Mouse (Mus musculus): ENCODE measurements around the gene Svs3a. TPM values are rescaled to one million over a fixed set of nuclear protein-coding genes. Genes with fewer than 3 reads are reported as not detected.
"Not testable (repeated sequence)": the region's sequence is repeated elsewhere in the genome, so short reads cannot be mapped to it uniquely, and the experiment has no call there.

The Svs3a gene
- total RNA-seq (2014; fragmentation: Nextera tagmentation) (not detected in 2 replicates), total RNA-seq (2017) (not detected in 2 replicates)

- not testable (repeated sequence) for ATAC-seq (replicated peaks; ENCODE audit: low FRiP score, low TSS enrichment, poor library complexity, severe bottlenecking)
These were observed at the start of gene Svs3a for GRCm38 (mm10) chr2:164288968-164289367. Gene Svs3a, plus strand, starts transcription at chr2:164289268.

GRCm38 (mm10) chr2:164256540-164256939, 32.5 kb upstream of the Svs3a start, which contains the start of gene Svs3b:
Gene Svs3b, minus strand, starts transcription at chr2:164256640.
- ATAC-seq (replicated peaks; ENCODE audit: low FRiP score, low TSS enrichment, poor library complexity, severe bottlenecking): not testable (repeated sequence)

GRCm38 (mm10) chr2:164278359-164278758, 10.7 kb upstream of the Svs3a start, which contains the start of gene Svs4:
Gene Svs4, minus strand, starts transcription at chr2:164278459.
- ATAC-seq (replicated peaks; ENCODE audit: low FRiP score, low TSS enrichment, poor library complexity, severe bottlenecking): no peak

GRCm38 (mm10) chr2:164312599-164312998, 23.5 kb downstream of the Svs3a start:
- ATAC-seq (replicated peaks; ENCODE audit: low FRiP score, low TSS enrichment, poor library complexity, severe bottlenecking): no peak

GRCm38 (mm10) chr2:164315460-164315859, 26.4 kb downstream of the Svs3a start:
- not testable (repeated sequence) for ATAC-seq (replicated peaks; ENCODE audit: low FRiP score, low TSS enrichment, poor library complexity, severe bottlenecking)

GRCm38 (mm10) chr2:164316451-164316850, 27.4 kb downstream of the Svs3a start, which contains the start of gene Svs6:
Gene Svs6, plus strand, starts transcription at chr2:164316751.
- not testable (repeated sequence) for ATAC-seq (replicated peaks; ENCODE audit: low FRiP score, low TSS enrichment, poor library complexity, severe bottlenecking)

GRCm38 (mm10) chr2:164320983-164321382, 31.9 kb downstream of the Svs3a start:
- no peak for ATAC-seq (replicated peaks; ENCODE audit: low FRiP score, low TSS enrichment, poor library complexity, severe bottlenecking)

- ATAC-seq (replicated peaks; ENCODE audit: low FRiP score, low TSS enrichment, poor library complexity, severe bottlenecking): not testable (repeated sequence)
These were observed 43.4 kb downstream of the Svs3a start, which contains the start of gene Svs5 for GRCm38 (mm10) chr2:164332440-164332839. Gene Svs5, plus strand, starts transcription at chr2:164332740.

Other genes starting within 250 kb of the Svs3a start
- 72.5 and 74.3 TPM in 2 replicates for gene Stk4, start 218.9 kb upstream of the Svs3a start, total RNA-seq (2014; fragmentation: Nextera tagmentation)
- 76.5 and 137 TPM in 2 replicates for gene Stk4, start 218.9 kb upstream of the Svs3a start, total RNA-seq (2017)
- 40.8 and 48.4 TPM in 2 replicates for gene Tomm34, start 218.1 kb upstream of the Svs3a start, total RNA-seq (2014; fragmentation: Nextera tagmentation)
- gene Tomm34, start 218.1 kb upstream of the Svs3a start, total RNA-seq (2017): 33.5 and 38.5 TPM in 2 replicates
- gene Kcns1, start 118.2 kb upstream of the Svs3a start, total RNA-seq (2014; fragmentation: Nextera tagmentation): 0.26 and 0.40 TPM in 2 replicates
- 0.88 and 2.2 TPM in 2 replicates for gene Kcns1, start 118.2 kb upstream of the Svs3a start, total RNA-seq (2017)
- not detected in 2 replicates for gene Wfdc5, start 106.5 kb upstream of the Svs3a start, total RNA-seq (2014; fragmentation: Nextera tagmentation)
- gene Wfdc5, start 106.5 kb upstream of the Svs3a start, total RNA-seq (2017): not detected in 2 replicates
- not detected in 2 replicates for gene Wfdc12, start 98.7 kb upstream of the Svs3a start, total RNA-seq (2014; fragmentation: Nextera tagmentation)
- gene Wfdc12, start 98.7 kb upstream of the Svs3a start, total RNA-seq (2017): not detected in 2 replicates
- not detected in 2 replicates for gene Wfdc15a, start 89.1 kb upstream of the Svs3a start, total RNA-seq (2014; fragmentation: Nextera tagmentation)
- gene Wfdc15a, start 89.1 kb upstream of the Svs3a start, total RNA-seq (2017): not detected in 2 replicates
- gene Wfdc15b, start 67.6 kb upstream of the Svs3a start, total RNA-seq (2014; fragmentation: Nextera tagmentation): not detected in 2 replicates
- gene Wfdc15b, start 67.6 kb upstream of the Svs3a start, total RNA-seq (2017): not detected in 2 replicates
- gene Svs2, start 50.8 kb upstream of the Svs3a start, total RNA-seq (2014; fragmentation: Nextera tagmentation): not detected in 2 replicates
- gene Svs2, start 50.8 kb upstream of the Svs3a start, total RNA-seq (2017): not detected in 2 replicates
- not detected in 2 replicates for gene Svs3b, start 32.6 kb upstream of the Svs3a start, total RNA-seq (2014; fragmentation: Nextera tagmentation)
- not detected in 2 replicates for gene Svs3b, start 32.6 kb upstream of the Svs3a start, total RNA-seq (2017)
- gene Svs4, start 10.8 kb upstream of the Svs3a start, total RNA-seq (2014; fragmentation: Nextera tagmentation): not detected in 2 replicates
- gene Svs4, start 10.8 kb upstream of the Svs3a start, total RNA-seq (2017): not detected in 2 replicates
- not detected in 2 replicates for gene Svs6, start 27.5 kb downstream of the Svs3a start, total RNA-seq (2014; fragmentation: Nextera tagmentation)
- not detected in 2 replicates for gene Svs6, start 27.5 kb downstream of the Svs3a start, total RNA-seq (2017)
- gene Svs5, start 43.5 kb downstream of the Svs3a start, total RNA-seq (2014; fragmentation: Nextera tagmentation): not detected in 2 replicates
- gene Svs5, start 43.5 kb downstream of the Svs3a start, total RNA-seq (2017): not detected in 2 replicates
- not detected in 2 replicates for gene Slpi, start 99.8 kb downstream of the Svs3a start, total RNA-seq (2014; fragmentation: Nextera tagmentation)
- not detected in 2 replicates for gene Slpi, start 99.8 kb downstream of the Svs3a start, total RNA-seq (2017)
- not detected in 2 replicates for gene Rbpjl, start 113.9 kb downstream of the Svs3a start, total RNA-seq (2014; fragmentation: Nextera tagmentation)
- not detected in 2 replicates for gene Rbpjl, start 113.9 kb downstream of the Svs3a start, total RNA-seq (2017)
- gene Matn4, start 115.9 kb downstream of the Svs3a start, total RNA-seq (2014; fragmentation: Nextera tagmentation): not detected in 2 replicates
- 0.09 TPM in 1 of 2 replicates, not detected in the other for gene Matn4, start 115.9 kb downstream of the Svs3a start, total RNA-seq (2017)
- gene Sdc4, start 154.6 kb downstream of the Svs3a start, total RNA-seq (2014; fragmentation: Nextera tagmentation): 1.0 and 5.3 TPM in 2 replicates
- 0.23 and 1.3 TPM in 2 replicates for gene Sdc4, start 154.6 kb downstream of the Svs3a start, total RNA-seq (2017)
- gene Sys1, start 167.7 kb downstream of the Svs3a start, total RNA-seq (2014; fragmentation: Nextera tagmentation): 25.7 and 26.7 TPM in 2 replicates
- 10.9 and 16.0 TPM in 2 replicates for gene Sys1, start 167.7 kb downstream of the Svs3a start, total RNA-seq (2017)
- not detected in 2 replicates for gene Gm20458, start 171.7 kb downstream of the Svs3a start, total RNA-seq (2014; fragmentation: Nextera tagmentation)
- gene Gm20458, start 171.7 kb downstream of the Svs3a start, total RNA-seq (2017): not detected in 2 replicates
- gene Trp53tg5, start 184.5 kb downstream of the Svs3a start, total RNA-seq (2014; fragmentation: Nextera tagmentation): not detected in 2 replicates
- gene Trp53tg5, start 184.5 kb downstream of the Svs3a start, total RNA-seq (2017): not detected in 2 replicates
- 2.4 TPM in 2 replicates for gene Dbndd2, start 196.8 kb downstream of the Svs3a start, total RNA-seq (2014; fragmentation: Nextera tagmentation)
- gene Dbndd2, start 196.8 kb downstream of the Svs3a start, total RNA-seq (2017): 2.9 TPM in 1 of 2 replicates, not detected in the other
- gene Pigt, start 208.3 kb downstream of the Svs3a start, total RNA-seq (2014; fragmentation: Nextera tagmentation): 76.4 and 89.3 TPM in 2 replicates
- gene Pigt, start 208.3 kb downstream of the Svs3a start, total RNA-seq (2017): 16.3 and 36.6 TPM in 2 replicates